ENCODE assay signal across 24 mouse cellular contexts in the genomic region with DNA sequence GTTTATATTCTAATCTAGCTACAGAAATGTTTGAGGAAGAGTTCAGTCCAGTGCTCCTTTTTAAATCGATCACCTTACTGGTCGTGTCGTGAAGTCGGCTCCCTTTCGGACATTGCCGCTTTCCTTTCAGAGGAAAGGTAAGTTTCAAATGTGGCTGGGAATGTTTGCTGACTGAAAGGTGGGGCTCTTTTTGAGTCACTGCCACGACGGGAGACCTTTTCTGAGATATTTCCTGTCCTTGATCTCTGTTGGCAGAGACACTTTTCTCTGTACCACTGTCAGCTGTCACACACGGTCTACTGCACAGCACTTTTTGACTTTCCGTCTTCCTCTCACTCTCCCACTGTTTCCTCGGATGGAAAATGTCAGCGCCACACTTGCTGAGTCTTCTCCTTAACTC. TPM values are rescaled to one million over a fixed set of nuclear protein-coding genes. Genes with fewer than 3 reads are reported as not detected.
"Had no signal": no experiment of that assay in that cellular context is flagged by ENCODE, and none has a peak within 500 bp of the region (broad histone marks: within the 10 kb centered on the region; RNA-seq: fewer than 3 reads in every experiment).

No protein-coding gene starts in this region.

- H3K4me3 ChIP-seq: neural tube, embryonic 15.5 days; stomach, embryonic 15.5 days had no signal

- H3K9ac ChIP-seq: neural tube, embryonic 15.5 days; stomach, embryonic 15.5 days had no signal

- H3K27me3 ChIP-seq: neural tube, embryonic 15.5 days; stomach, embryonic 15.5 days had no signal

- H3K27ac ChIP-seq: stomach, embryonic 15.5 days; stomach, postnatal 0 days had no signal

- H3K36me3 ChIP-seq: stomach, embryonic 15.5 days had no signal

- H3K4me2 ChIP-seq: neural tube, embryonic 15.5 days; stomach, embryonic 15.5 days had no signal

- DNase-seq: retina, postnatal 1 day; right cerebral cortex, adult 18-20 months; right cerebral cortex, postnatal 14 days; right cerebral cortex, postnatal 25 days; right cerebral cortex, postnatal 4 days; spleen, adult 18-20 months; thymus, adult 18-20 months; thymus, adult 2 months; thymus, postnatal 14 days; thymus, postnatal 25 days; thymus, postnatal 36 days; thymus, postnatal 4 days had no signal

- H3K9me3 ChIP-seq: neural tube, embryonic 15.5 days; stomach, embryonic 15.5 days had no signal

- H3K4me1 ChIP-seq: stomach, embryonic 15.5 days had no signal

RNA-seq across cellular contexts. Expression of gene Zfp941, which starts 9.1 kb away (rescaled TPM):
- total RNA-seq: neutrophil, adult 5-6 weeks had no signal
- polyA plus RNA-seq: small intestine, adult 2 months; spleen, adult 2 months had no signal

RNA-seq across cellular contexts. Expression of gene Urah, which starts 22.0 kb away (rescaled TPM):
- total RNA-seq: neutrophil, adult 5-6 weeks had no signal
- polyA plus RNA-seq: testis, adult 2 months had no signal

RNA-seq across cellular contexts. Expression of gene Syce1, which starts 25.2 kb away (rescaled TPM):
- total RNA-seq: neutrophil, adult 5-6 weeks had no signal
- polyA plus RNA-seq: neural tube, embryonic 14.5 days; small intestine, adult 2 months had no signal

RNA-seq across cellular contexts. Expression of gene Scgb1c1, which starts 32.5 kb away (rescaled TPM):
- total RNA-seq: neutrophil, adult 5-6 weeks had no signal
- polyA plus RNA-seq: neural tube, embryonic 14.5 days; neural tube, embryonic 15.5 days; small intestine, adult 2 months; stomach, embryonic 14.5 days; stomach, embryonic 15.5 days; stomach, embryonic 16.5 days; stomach, postnatal 0 days; testis, adult 2 months; urinary bladder, adult 2 months had no signal

RNA-seq across cellular contexts. Expression of gene Odf3, which starts 34.8 kb away (rescaled TPM):
- total RNA-seq: neutrophil, adult 5-6 weeks had no signal
- polyA plus RNA-seq: neural tube, embryonic 15.5 days; small intestine, adult 2 months; spleen, adult 2 months; stomach, embryonic 14.5 days; stomach, embryonic 15.5 days; stomach, postnatal 0 days; thymus, adult 2 months; thymus, postnatal 0 days; urinary bladder, adult 2 months had no signal
